Mouse (Mus musculus): Measurements from ENCODE around the gene Vac14. TPM values are rescaled to one million over a fixed set of nuclear protein-coding genes. Genes with fewer than 3 reads are reported as not detected.

Vac14 gene
- polyA plus RNA-seq, 1 experiment from 2014 or later = 25.2 TPM

- Histone ChIP-seq H3K36me3 (ENCODE audit: insufficient read depth) (peaks cover 5% of the 10 kb centered on the region; the same call in 1 of the 2 replicates), H3K27me3 (ENCODE audit: insufficient read depth, low read length) (no peaks in the 10 kb centered on the region), H3K9ac (no peak overlapping the region), H3K4me1 (ENCODE audit: insufficient read depth) (peaks cover 14% of the 10 kb centered on the region), H3K27ac (ENCODE audit: low read depth) (no peak overlapping the region), H3K4me2 (no peak overlapping the region), H3K4me3 (ENCODE audit: low read depth, low read length) (no peak overlapping the region), H3K9me3 (ENCODE audit: low read depth, low read length) (no peaks in the 10 kb centered on the region)
- ATAC-seq (ENCODE audit: insufficient read depth) = no peak
- DNase-seq = no peak
- no peak for TF ChIP-seq CTCF (IDR thresholded peaks at IDR 0.05; ENCODE audit: low read depth)
- WGBS = 89% methylated on average over 5 of the region's 5 CpGs
These were observed 79.2 kb downstream of the Vac14 start for GRCm38 (mm10) chr8:110697571-110697970.

GRCm38 (mm10) chr8:110698098-110698497 is 79.7 kb downstream of the Vac14 start:
- H3K27ac ChIP-seq (ENCODE audit: low read depth) = no peak overlapping the region
- no peaks in the 10 kb centered on the region for H3K9me3 ChIP-seq (ENCODE audit: low read depth, low read length)
- H3K4me1 ChIP-seq (ENCODE audit: insufficient read depth) = peaks cover 17% of the 10 kb centered on the region
- WGBS = 71% methylated on average over 1 of the region's 1 CpGs
- H3K4me2 ChIP-seq = no peak overlapping the region
- ATAC-seq (ENCODE audit: insufficient read depth) (no peak), DNase-seq (no peak)
- no peak for TF ChIP-seq CTCF (IDR thresholded peaks at IDR 0.05; ENCODE audit: low read depth)
- H3K4me3 ChIP-seq (ENCODE audit: low read depth, low read length) = no peak overlapping the region
- H3K9ac ChIP-seq = no peak overlapping the region
- peaks cover 5% of the 10 kb centered on the region; the same call in 1 of the 2 replicates for H3K36me3 ChIP-seq (ENCODE audit: insufficient read depth)
- H3K27me3 ChIP-seq (ENCODE audit: insufficient read depth, low read length) = no peaks in the 10 kb centered on the region

DNA sequence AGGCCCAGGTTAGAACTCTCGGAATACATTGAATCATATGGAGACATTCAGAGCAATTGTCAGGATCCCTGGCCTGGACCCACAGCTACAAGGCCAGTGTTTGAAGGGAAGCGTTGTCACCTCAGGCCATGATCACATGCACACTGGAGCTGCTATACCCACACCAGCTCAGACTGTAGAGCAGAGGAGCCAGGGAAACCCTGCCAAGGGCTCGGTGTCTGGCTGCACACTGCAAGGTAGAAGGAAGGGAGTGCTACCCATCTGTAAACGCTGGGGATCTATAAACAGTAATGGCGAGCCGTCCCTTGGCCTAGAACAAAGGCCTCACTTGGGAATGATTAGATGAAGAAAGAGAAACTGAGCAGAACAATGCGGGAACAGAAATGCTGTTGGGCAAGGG is 81.1 kb downstream of the Vac14 start:
- H3K27ac ChIP-seq (ENCODE audit: low read depth) = 0 out of 2 replicates have a peak overlapping the region, but pooled peaks have one; percentile 16
- WGBS = 80% methylated on average over 7 of the region's 7 CpGs
- TF ChIP-seq CTCF (IDR thresholded peaks at IDR 0.05; ENCODE audit: low read depth) = no peak

DNA sequence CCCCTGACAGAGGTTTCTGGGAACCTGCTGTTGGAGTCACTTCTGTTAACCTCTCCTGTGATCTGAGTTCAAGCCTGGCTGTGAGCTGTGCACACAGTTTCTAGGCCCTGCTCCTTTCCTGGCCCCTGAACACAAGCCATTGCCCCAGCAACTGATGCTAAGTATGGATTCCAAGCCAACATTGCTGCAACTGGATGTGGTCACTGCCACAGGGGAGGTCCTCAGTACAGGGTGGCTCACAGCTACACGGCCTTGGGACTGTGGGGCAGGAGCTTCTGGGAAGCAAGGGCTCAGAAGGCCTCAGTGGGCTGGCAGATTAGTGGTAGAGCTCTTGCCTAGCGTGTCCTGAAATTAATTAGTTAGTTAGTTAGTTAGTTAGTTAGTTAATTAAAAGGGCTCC is 82.2 kb downstream of the Vac14 start:
- Histone ChIP-seq H3K27me3 (ENCODE audit: insufficient read depth, low read length) (no peaks in the 10 kb centered on the region), H3K4me1 (ENCODE audit: insufficient read depth) (peaks cover 32% of the 10 kb centered on the region), H3K9me3 (ENCODE audit: low read depth, low read length) (no peaks in the 10 kb centered on the region), H3K9ac (no peak overlapping the region), H3K4me2 (no peak overlapping the region), H3K36me3 (ENCODE audit: insufficient read depth) (no peaks in the 10 kb centered on the region; the same call in 1 of the 2 replicates), H3K27ac (ENCODE audit: low read depth) (no peak overlapping the region), H3K4me3 (ENCODE audit: low read depth, low read length) (no peak overlapping the region)
- no peak for TF ChIP-seq CTCF (IDR thresholded peaks at IDR 0.05; ENCODE audit: low read depth)
- ATAC-seq (ENCODE audit: insufficient read depth) (no peak), DNase-seq (no peak)
- WGBS = 94% methylated on average over 2 of the region's 2 CpGs

More for the DNA sequence above, 81.1 kb downstream of the Vac14 start:
- no peak for DNase-seq
- no peaks in the 10 kb centered on the region; the same call in 1 of the 2 replicates for H3K36me3 ChIP-seq (ENCODE audit: insufficient read depth)
- no peak overlapping the region for H3K4me2 ChIP-seq
- no peak overlapping the region for H3K9ac ChIP-seq
- H3K9me3 ChIP-seq (ENCODE audit: low read depth, low read length) = no peaks in the 10 kb centered on the region
- H3K4me1 ChIP-seq (ENCODE audit: insufficient read depth) = peaks cover 27% of the 10 kb centered on the region
- H3K27me3 ChIP-seq (ENCODE audit: insufficient read depth, low read length) = no peaks in the 10 kb centered on the region
- no peak overlapping the region for H3K4me3 ChIP-seq (ENCODE audit: low read depth, low read length)
- no peak for ATAC-seq (ENCODE audit: insufficient read depth)

GRCm38 (mm10) chr8:110702636-110703459 is 84.5 kb downstream of the Vac14 start:
- H3K9ac ChIP-seq = no peak overlapping the region

GRCm38 (mm10) chr8:110703460-110704061 is 85.2 kb downstream of the Vac14 start:
- Histone ChIP-seq H3K4me3 (ENCODE audit: low read depth, low read length) (no peak overlapping the region), H3K27me3 (ENCODE audit: insufficient read depth, low read length) (no peaks in the 10 kb centered on the region), H3K4me1 (ENCODE audit: insufficient read depth) (peaks cover 30% of the 10 kb centered on the region), H3K27ac (ENCODE audit: low read depth) (peak overlapping the region; percentile 86), H3K4me2 (no peak overlapping the region), H3K9me3 (ENCODE audit: low read depth, low read length) (no peaks in the 10 kb centered on the region), H3K9ac (no peak overlapping the region; the same call in 1 of the 2 replicates), H3K36me3 (ENCODE audit: insufficient read depth) (peaks cover 3% of the 10 kb centered on the region; the same call in 1 of the 2 replicates)
- TF ChIP-seq CTCF (IDR thresholded peaks at IDR 0.05; ENCODE audit: low read depth) = no peak
- no peak for DNase-seq
- ATAC-seq (ENCODE audit: insufficient read depth) = no peak
- 56% methylated on average over 9 of the region's 9 CpGs for WGBS

More at GRCm38 (mm10) chr8:110702636-110703459, 84.5 kb downstream of the Vac14 start:
- DNase-seq = peak; percentile 92
- ATAC-seq (ENCODE audit: insufficient read depth) = peak; percentile 85
- H3K4me1 ChIP-seq (ENCODE audit: insufficient read depth) = peaks cover 30% of the 10 kb centered on the region
- H3K4me2 ChIP-seq = no peak overlapping the region
- H3K4me3 ChIP-seq (ENCODE audit: low read depth, low read length) = no peak overlapping the region
- no peaks in the 10 kb centered on the region for H3K27me3 ChIP-seq (ENCODE audit: insufficient read depth, low read length)
- H3K9me3 ChIP-seq (ENCODE audit: low read depth, low read length) = no peaks in the 10 kb centered on the region
- WGBS = 37% methylated on average over 9 of the region's 9 CpGs
- H3K27ac ChIP-seq (ENCODE audit: low read depth) = peak overlapping the region; percentile 86
- no peak for TF ChIP-seq CTCF (IDR thresholded peaks at IDR 0.05; ENCODE audit: low read depth)
- H3K36me3 ChIP-seq (ENCODE audit: insufficient read depth) = no peaks in the 10 kb centered on the region; the same call in 1 of the 2 replicates

GRCm38 (mm10) chr8:110704103-110704502 is 85.7 kb downstream of the Vac14 start:
- DNase-seq (no peak), ATAC-seq (ENCODE audit: insufficient read depth) (no peak)
- no peak overlapping the region; the same call in 1 of the 2 replicates for H3K9ac ChIP-seq
- no peaks in the 10 kb centered on the region for H3K9me3 ChIP-seq (ENCODE audit: low read depth, low read length)
- H3K27ac ChIP-seq (ENCODE audit: low read depth) = peak overlapping the region; percentile 86
- no peak for TF ChIP-seq CTCF (IDR thresholded peaks at IDR 0.05; ENCODE audit: low read depth)
- peaks cover 3% of the 10 kb centered on the region; the same call in 1 of the 2 replicates for H3K36me3 ChIP-seq (ENCODE audit: insufficient read depth)
- H3K4me1 ChIP-seq (ENCODE audit: insufficient read depth) = peaks cover 30% of the 10 kb centered on the region
- H3K4me2 ChIP-seq = no peak overlapping the region
- WGBS = 80% methylated on average over 3 of the region's 3 CpGs
- H3K4me3 ChIP-seq (ENCODE audit: low read depth, low read length) = no peak overlapping the region
- H3K27me3 ChIP-seq (ENCODE audit: insufficient read depth, low read length) = no peaks in the 10 kb centered on the region
